Mouse (Mus musculus) liver, embryonic 15.5 days (tissue): ENCODE measurements around the gene Shank1. TPM values are rescaled to one million over a fixed set of nuclear protein-coding genes. Genes with fewer than 3 reads are reported as not detected.
A peak's percentile ranks its signal among the peaks of the same experiment; 100 is the strongest.

Source experiments
- ATAC-seq: fragments of 200-750 bp; cut with Nextera tagmentation; 2 replicates; pipeline ENCODE4 v1.8.0; 2017; ENCODE audit warnings: moderate number of reproducible peaks, mild to moderate bottlenecking, moderate library complexity; ENCODE audit not compliant: insufficient read depth
- H3K27ac ChIP-seq: fragments of 300-500 bp; sonication (generic); replicated peaks from 2 replicates; pipeline ENCODE4 v1.5.1; 2015; ENCODE audit warnings: mild to moderate bottlenecking, inconsistent platforms
- H3K27me3 ChIP-seq: fragments of 300-500 bp; sonication (generic); 2 replicates; pipeline ENCODE4 v1.6.1; 2015; ENCODE audit warnings: mild to moderate bottlenecking, inconsistent platforms
- H3K36me3 ChIP-seq: fragments of 300-500 bp; sonication (generic); replicated peaks from 2 replicates; pipeline ENCODE4 v1.6.1; 2015; ENCODE audit warnings: moderate library complexity, mild to moderate bottlenecking, inconsistent platforms
- H3K4me1 ChIP-seq: fragments of 300-500 bp; sonication (generic); replicated peaks from 2 replicates; pipeline ENCODE4 v1.6.1; 2015; ENCODE audit warnings: inconsistent platforms
- H3K4me2 ChIP-seq: fragments of 300-500 bp; sonication (generic); 2 replicates; pipeline ENCODE4 v1.6.1; 2015; ENCODE audit warnings: moderate library complexity, mild to moderate bottlenecking, inconsistent platforms
- H3K4me3 ChIP-seq: fragments of 300-500 bp; sonication (generic); replicated peaks from 2 replicates; pipeline ENCODE4 v1.5.1; 2015; ENCODE audit warnings: mild to moderate bottlenecking, inconsistent platforms
- H3K9ac ChIP-seq: fragments of 300-500 bp; sonication (generic); 2 replicates; pipeline ENCODE4 v1.6.1; 2015; ENCODE audit warnings: moderate library complexity, mild to moderate bottlenecking, inconsistent platforms
- H3K9me3 ChIP-seq: fragments of 300-500 bp; sonication (generic); replicated peaks from 2 replicates; pipeline ENCODE4 v1.6.1; 2016; ENCODE audit warnings: inconsistent platforms
- WGBS: fragments of 180-500 bp; shearing (Covaris S2); methylation state at CpG from one replicate; pipeline ENCODE4 v1.1.7; 2015; ENCODE audit warnings: mixed read lengths; ENCODE audit not compliant: insufficient replicate concordance; 5-methylcytosine and 5-hydroxymethylcytosine counted together
- polyA plus RNA-seq: library from polyadenylated mRNA; unstranded; fragments of >200 nt; fragmentation: Nextera tagmentation; extraction: Ambion mirVana; gene quantifications from 2 replicates; pipeline ENCODE4 v1.2.1, GENCODE M21; 2015

Shank1 gene
- polyA plus RNA-seq, 1 experiment from 2014 or later = 0.05 TPM

DNA sequence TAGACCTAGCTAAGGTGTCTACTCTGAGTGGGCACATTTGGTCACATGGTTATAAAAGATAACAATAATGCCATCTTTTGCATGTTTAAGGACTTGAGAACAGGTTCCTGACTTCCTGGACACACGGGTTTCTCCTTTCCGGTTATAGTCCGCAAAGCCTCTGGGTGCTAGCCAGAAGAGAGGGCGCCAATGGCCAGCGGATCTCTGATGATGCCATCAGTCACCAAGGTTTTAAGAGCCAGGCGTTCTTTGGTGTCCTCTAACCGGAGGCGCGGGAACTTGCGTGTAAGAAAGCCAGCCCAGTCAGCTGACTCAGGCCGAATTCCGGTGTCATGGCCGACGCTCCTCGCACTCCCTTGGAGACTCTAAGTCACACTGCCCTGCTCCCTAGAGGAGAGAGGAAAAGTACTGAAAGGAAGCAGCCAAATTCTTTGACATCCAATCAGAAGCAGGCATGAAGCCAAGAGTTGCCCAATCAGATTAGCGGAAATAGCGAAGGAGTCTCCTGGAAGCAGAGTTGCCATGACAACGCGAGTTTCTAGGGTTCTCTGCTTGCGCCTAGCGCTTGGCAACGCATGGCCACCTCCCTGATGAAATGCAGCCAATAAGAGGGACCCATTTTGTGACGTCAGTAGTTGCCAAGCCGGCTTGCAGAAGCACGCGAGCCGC is 95.4 kb downstream of the Shank1 start:
- peak; percentile 69 for ATAC-seq
- Histone ChIP-seq H3K4me2 (peak overlapping the region; percentile 63), H3K4me3 (peak overlapping the region; percentile 38), H3K27me3 (peaks cover 38% of the 10 kb centered on the region), H3K9ac (no peak overlapping the region), H3K36me3 (no peaks in the 10 kb centered on the region), H3K4me1 (peaks cover 11% of the 10 kb centered on the region), H3K27ac (no peak overlapping the region), H3K9me3 (no peaks in the 10 kb centered on the region)
- 3% methylated on average over 27 of the region's 27 CpGs for whole genome bisulfite sequencing

DNA sequence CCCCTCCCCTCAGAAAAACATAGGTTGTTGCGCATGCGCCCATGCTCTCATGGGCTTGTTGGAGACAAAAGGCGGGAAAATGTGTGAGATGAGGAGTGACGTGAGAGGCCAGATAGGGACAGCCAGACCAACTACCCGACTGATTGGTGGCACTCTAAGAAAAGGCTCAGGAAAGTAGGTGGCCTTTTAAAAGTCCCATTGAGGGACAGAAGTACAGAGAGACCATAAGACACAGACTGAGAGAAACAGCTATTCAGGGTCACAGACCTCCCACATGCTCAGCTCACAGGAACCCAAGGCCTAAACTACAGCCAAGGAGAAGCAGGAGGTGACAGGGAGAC is 95.9 kb downstream of the Shank1 start:
- H3K36me3 ChIP-seq = no peaks in the 10 kb centered on the region
- no peaks in the 10 kb centered on the region for H3K9me3 ChIP-seq
- peaks cover 38% of the 10 kb centered on the region for H3K27me3 ChIP-seq
- H3K4me2 ChIP-seq = peak overlapping the region; percentile 63
- WGBS = 4% methylated on average over 5 of the region's 5 CpGs
- no peak overlapping the region for H3K9ac ChIP-seq
- peaks cover 11% of the 10 kb centered on the region for H3K4me1 ChIP-seq
- H3K27ac ChIP-seq = no peak overlapping the region
- no peak overlapping the region for H3K4me3 ChIP-seq
- peak; percentile 22; the same call in 1 of the 2 replicates for ATAC-seq

Other genes starting within 250 kb of the Shank1 start
- not detected in 2 replicates for gene Klk1b21, start 207.9 kb upstream of the Shank1 start, polyA plus RNA-seq
- not detected in 2 replicates for gene Klk1b22, start 197.6 kb upstream of the Shank1 start, polyA plus RNA-seq
- gene Klk1b16, start 173.5 kb upstream of the Shank1 start, polyA plus RNA-seq = not detected in 2 replicates
- not detected in 2 replicates for gene Klk1b24, start 122.0 kb upstream of the Shank1 start, polyA plus RNA-seq
- gene Klk1b3, start 112.1 kb upstream of the Shank1 start, polyA plus RNA-seq = not detected in 2 replicates
- not detected in 2 replicates for gene Klk1b4, start 102.8 kb upstream of the Shank1 start, polyA plus RNA-seq
- not detected in 2 replicates for gene Klk1b5, start 94.3 kb upstream of the Shank1 start, polyA plus RNA-seq
- 0.16 TPM in 1 of 2 replicates, not detected in the other for gene Klk1, start 84.9 kb upstream of the Shank1 start, polyA plus RNA-seq
- gene Gm36864, start 74.1 kb upstream of the Shank1 start, polyA plus RNA-seq = 0.07 TPM in 1 of 2 replicates, not detected in the other
- gene 1700028J19Rik, start 63.6 kb upstream of the Shank1 start, polyA plus RNA-seq = 0.94 and 1.2 TPM in 2 replicates
- 28.0 and 30.3 TPM in 2 replicates for gene 2410002F23Rik, start 63.5 kb upstream of the Shank1 start, polyA plus RNA-seq
- gene Acp4, start 52.9 kb upstream of the Shank1 start, polyA plus RNA-seq = 0.14 TPM in 1 of 2 replicates, not detected in the other
- gene Gm15517, start 48.8 kb upstream of the Shank1 start, polyA plus RNA-seq = not detected in 2 replicates
- 0.54 and 0.63 TPM in 2 replicates for gene Clec11a, start 3.4 kb upstream of the Shank1 start, polyA plus RNA-seq
- not detected in 2 replicates for gene Syt3, start 73.8 kb downstream of the Shank1 start, polyA plus RNA-seq
- gene 1700008O03Rik, start 75.6 kb downstream of the Shank1 start, polyA plus RNA-seq = 0.16 TPM in 1 of 2 replicates, not detected in the other
- gene Lrrc4b, start 118.8 kb downstream of the Shank1 start, polyA plus RNA-seq = 0.03 TPM in 1 of 2 replicates, not detected in the other
- gene Aspdh, start 155.1 kb downstream of the Shank1 start, polyA plus RNA-seq = 14.3 and 17.3 TPM in 2 replicates
- gene Josd2, start 157.7 kb downstream of the Shank1 start, polyA plus RNA-seq = 175 and 198 TPM in 2 replicates
- 45.9 and 55.4 TPM in 2 replicates for gene Emc10, start 186.3 kb downstream of the Shank1 start, polyA plus RNA-seq
- 1.7 and 2.0 TPM in 2 replicates for gene Fam71e1, start 186.3 kb downstream of the Shank1 start, polyA plus RNA-seq
- 0.08 and 0.10 TPM in 2 replicates for gene Mybpc2, start 214.4 kb downstream of the Shank1 start, polyA plus RNA-seq
- 0.85 and 0.89 TPM in 2 replicates for gene Spib, start 221.8 kb downstream of the Shank1 start, polyA plus RNA-seq
- 51.9 and 54.8 TPM in 2 replicates for gene Pold1, start 238.6 kb downstream of the Shank1 start, polyA plus RNA-seq
- gene Nr1h2, start 243.7 kb downstream of the Shank1 start, polyA plus RNA-seq = 45.9 and 47.1 TPM in 2 replicates